Mouse (Mus musculus) midbrain, embryonic 13.5 days (tissue): ENCODE data around the gene Krtdap. TPM values are rescaled to one million over a fixed set of nuclear protein-coding genes. Genes with fewer than 3 reads are reported as not detected.
"Not testable (repeated sequence)": the region's sequence is repeated elsewhere in the genome, so short reads cannot be mapped to it uniquely, and the experiment has no call there.

Experiments used
- ATAC-seq: fragments of 200-750 bp; cut with Nextera tagmentation; 2 replicates; pipeline ENCODE4 v1.8.0; 2017; ENCODE audit warnings: mild to moderate bottlenecking, moderate TSS enrichment, moderate library complexity
- H3K27ac ChIP-seq: fragments of 300-500 bp; sonication (generic); 2 replicates; pipeline ENCODE4 v1.5.1; 2015; ENCODE audit warnings: inconsistent platforms, mild to moderate bottlenecking, moderate library complexity
- H3K27me3 ChIP-seq: fragments of 300-500 bp; sonication (generic); 2 replicates; pipeline ENCODE4 v1.6.1; 2015; ENCODE audit warnings: mild to moderate bottlenecking, inconsistent platforms
- H3K36me3 ChIP-seq: fragments of 300-500 bp; sonication (generic); 2 replicates; pipeline ENCODE4 v1.6.1; 2015; ENCODE audit warnings: mild to moderate bottlenecking, inconsistent platforms
- H3K4me1 ChIP-seq: fragments of 300-500 bp; sonication (generic); replicated peaks from 2 replicates; pipeline ENCODE4 v1.6.1; 2015; ENCODE audit warnings: inconsistent platforms
- H3K4me2 ChIP-seq: fragments of 300-500 bp; sonication (generic); replicated peaks from 2 replicates; pipeline ENCODE4 v1.6.1; 2015; ENCODE audit warnings: moderate library complexity, mild to moderate bottlenecking, inconsistent platforms
- H3K4me3 ChIP-seq: fragments of 300-500 bp; sonication (generic); replicated peaks from 2 replicates; pipeline ENCODE4 v1.5.1; 2015; ENCODE audit warnings: mild to moderate bottlenecking, inconsistent platforms
- H3K9ac ChIP-seq: fragments of 300-500 bp; sonication (generic); replicated peaks from 2 replicates; pipeline ENCODE4 v1.6.1; 2015; ENCODE audit warnings: mild to moderate bottlenecking, inconsistent platforms
- H3K9me3 ChIP-seq: fragments of 300-500 bp; sonication (generic); 2 replicates; pipeline ENCODE4 v1.6.1; 2016; ENCODE audit warnings: mild to moderate bottlenecking, inconsistent platforms
- WGBS: fragments of 180-500 bp; shearing (Covaris S2); methylation state at CpG from one replicate; pipeline ENCODE4 v1.1.7; 2015; 5-methylcytosine and 5-hydroxymethylcytosine counted together
- polyA plus RNA-seq: library from polyadenylated mRNA; unstranded; fragments of >200 nt; fragmentation: Nextera tagmentation; extraction: Ambion mirVana; gene quantifications from 2 replicates; pipeline ENCODE4 v1.2.1, GENCODE M21; 2015

Krtdap gene
- polyA plus RNA-seq: not detected in 2 replicates

DNA sequence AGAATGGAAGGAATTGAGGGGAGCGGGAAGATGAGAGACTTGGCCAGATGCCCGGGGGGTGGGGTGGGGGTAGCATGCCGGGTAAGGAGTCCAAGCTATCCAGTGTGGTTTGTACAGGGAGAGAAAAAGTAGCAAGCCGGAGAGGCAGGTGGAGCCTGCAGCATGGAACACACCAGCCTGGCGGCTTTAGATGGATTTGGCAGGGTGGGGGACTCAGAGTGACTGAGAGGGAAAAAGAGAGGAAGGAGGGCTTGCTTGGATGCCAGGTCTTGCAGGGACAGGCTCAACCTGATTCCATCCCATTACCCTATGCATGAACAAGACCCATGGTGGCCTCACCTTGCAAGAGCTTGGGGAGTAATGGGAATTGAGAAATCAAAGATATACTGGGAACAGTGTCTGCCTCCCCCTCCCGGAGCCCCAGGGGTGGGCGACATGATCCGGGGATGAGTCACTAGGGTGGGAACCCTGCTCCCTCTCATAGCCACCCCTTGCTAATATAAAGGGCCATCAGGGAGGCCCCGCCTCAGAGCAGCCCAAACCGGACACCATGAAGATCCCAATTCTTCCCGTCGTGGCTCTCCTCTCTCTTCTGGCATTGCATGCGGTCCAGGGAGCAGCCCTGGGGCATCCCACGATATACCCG, at the start of gene Krtdap:
TSS of gene Krtdap (plus strand) at position 520 of the 646 bp plus-strand sequence.
- Histone ChIP-seq H3K4me3 (no peak within 1 kb of the TSS), H3K4me1 (peaks cover 7% of the 10 kb centered on the region), H3K9ac (no peak within 1 kb of the TSS), H3K36me3 (no peaks in the 10 kb centered on the region), H3K4me2 (no peak within 1 kb of the TSS), H3K9me3 (no peaks in the 10 kb centered on the region), H3K27ac (no peak within 1 kb of the TSS), H3K27me3 (no peaks in the 10 kb centered on the region)
- 42% methylated on average over 15 of the region's 15 CpGs for WGBS
- no peak for ATAC-seq

GRCm38 (mm10) chr7:30742570-30742969, 45.1 kb upstream of the Krtdap start:
- H3K27me3 ChIP-seq, H3K4me3 ChIP-seq, H3K4me2 ChIP-seq, H3K9me3 ChIP-seq, H3K9ac ChIP-seq, H3K27ac ChIP-seq, H3K4me1 ChIP-seq: not testable (repeated sequence)
- ATAC-seq: 0 out of 2 replicates have a peak, but pooled peaks have one; percentile 6
- peaks cover 27% of the 10 kb centered on the region for H3K36me3 ChIP-seq
- 97% methylated on average over 2 of the region's 2 CpGs for WGBS

DNA sequence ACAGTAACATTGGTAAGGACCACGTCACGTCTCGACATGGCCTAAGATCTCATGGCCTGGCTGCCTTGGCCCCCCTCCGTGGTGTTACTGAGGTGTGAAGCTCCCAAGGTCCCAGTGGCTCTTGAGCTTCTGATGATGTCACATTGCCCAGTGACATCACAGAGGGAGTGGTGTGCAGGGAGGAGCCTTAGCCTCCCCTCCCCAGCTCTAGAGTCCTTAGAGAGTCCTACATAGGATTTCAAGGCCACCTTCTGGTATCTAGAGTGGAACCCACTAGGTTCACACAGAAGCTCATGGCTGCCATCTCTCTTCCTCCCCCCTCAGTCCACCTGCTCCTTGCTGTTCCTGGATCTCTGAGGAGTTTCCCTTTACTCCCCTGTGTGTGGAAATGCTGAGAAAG, 44.1 kb upstream of the Krtdap start, which contains the start of gene Gapdhs:
TSS of gene Gapdhs (minus strand) at position 65 of the 400 bp plus-strand sequence.
- H3K9ac ChIP-seq, H3K27me3 ChIP-seq, H3K4me1 ChIP-seq, H3K4me3 ChIP-seq, ATAC-seq, H3K4me2 ChIP-seq, H3K27ac ChIP-seq, H3K9me3 ChIP-seq: not testable (repeated sequence)
- H3K36me3 ChIP-seq: peaks cover 21% of the 10 kb centered on the region
- WGBS: 100% methylated on average over 1 of the region's 4 CpGs

GRCm38 (mm10) chr7:30744022-30744598, 43.6 kb upstream of the Krtdap start:
- no peak for ATAC-seq
- Histone ChIP-seq H3K4me2 (no peak overlapping the region), H3K4me1 (no peaks in the 10 kb centered on the region), H3K4me3 (no peak overlapping the region), H3K9me3 (no peaks in the 10 kb centered on the region), H3K9ac (no peak overlapping the region), H3K36me3 (peaks cover 21% of the 10 kb centered on the region), H3K27ac (no peak overlapping the region), H3K27me3 (no peaks in the 10 kb centered on the region)
- 55% methylated on average over 4 of the region's 4 CpGs for WGBS

DNA sequence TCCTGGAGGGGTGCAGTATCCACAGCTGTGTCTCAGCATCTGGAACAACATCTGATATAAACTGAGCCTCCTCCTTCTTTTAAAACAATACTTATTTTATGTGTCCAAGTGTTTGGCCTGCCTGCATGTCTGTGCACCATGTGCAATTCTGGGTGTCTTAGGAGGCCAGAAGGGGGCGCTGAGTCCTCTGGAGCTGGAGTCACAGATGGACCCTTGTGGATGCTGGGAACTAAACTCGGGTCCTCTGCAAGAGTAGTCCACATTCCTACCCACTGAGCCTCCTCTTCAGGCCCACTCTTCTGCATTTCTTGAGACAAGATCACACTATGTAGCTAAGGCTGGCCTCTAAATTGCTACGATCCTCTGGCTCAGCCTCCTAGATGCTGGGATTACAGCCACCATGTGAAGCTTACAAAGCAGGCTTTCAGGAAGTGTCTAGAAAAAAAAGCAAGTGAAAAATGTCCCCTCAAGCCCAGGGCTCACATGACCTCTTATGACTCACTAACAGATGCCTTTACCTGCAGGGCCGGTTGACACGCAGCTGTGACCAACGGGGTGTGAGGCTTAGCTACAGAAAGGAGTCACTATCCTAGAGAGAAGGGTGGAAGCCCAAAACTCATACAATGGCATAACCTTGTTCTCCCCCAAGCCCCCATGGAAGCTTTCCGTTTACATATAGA, 40.0 kb upstream of the Krtdap start:
- H3K9ac ChIP-seq: no peak overlapping the region
- peaks cover 8% of the 10 kb centered on the region for H3K36me3 ChIP-seq
- H3K27ac ChIP-seq: no peak overlapping the region
- no peak overlapping the region for H3K4me3 ChIP-seq
- no peak overlapping the region for H3K4me2 ChIP-seq
- H3K27me3 ChIP-seq: no peaks in the 10 kb centered on the region
- H3K9me3 ChIP-seq: no peaks in the 10 kb centered on the region
- 87% methylated on average over 7 of the region's 7 CpGs for WGBS
- ATAC-seq: no peak
- no peaks in the 10 kb centered on the region for H3K4me1 ChIP-seq

GRCm38 (mm10) chr7:30749824-30750606, 37.7 kb upstream of the Krtdap start:
- Histone ChIP-seq H3K4me2 (no peak overlapping the region), H3K36me3 (peaks cover 20% of the 10 kb centered on the region), H3K9me3 (peaks cover 9% of the 10 kb centered on the region), H3K4me1 (no peaks in the 10 kb centered on the region), H3K9ac (no peak overlapping the region), H3K4me3 (no peak overlapping the region), H3K27me3 (no peaks in the 10 kb centered on the region), H3K27ac (no peak overlapping the region)
- WGBS: 90% methylated on average over 13 of the region's 13 CpGs
- no peak for ATAC-seq

DNA sequence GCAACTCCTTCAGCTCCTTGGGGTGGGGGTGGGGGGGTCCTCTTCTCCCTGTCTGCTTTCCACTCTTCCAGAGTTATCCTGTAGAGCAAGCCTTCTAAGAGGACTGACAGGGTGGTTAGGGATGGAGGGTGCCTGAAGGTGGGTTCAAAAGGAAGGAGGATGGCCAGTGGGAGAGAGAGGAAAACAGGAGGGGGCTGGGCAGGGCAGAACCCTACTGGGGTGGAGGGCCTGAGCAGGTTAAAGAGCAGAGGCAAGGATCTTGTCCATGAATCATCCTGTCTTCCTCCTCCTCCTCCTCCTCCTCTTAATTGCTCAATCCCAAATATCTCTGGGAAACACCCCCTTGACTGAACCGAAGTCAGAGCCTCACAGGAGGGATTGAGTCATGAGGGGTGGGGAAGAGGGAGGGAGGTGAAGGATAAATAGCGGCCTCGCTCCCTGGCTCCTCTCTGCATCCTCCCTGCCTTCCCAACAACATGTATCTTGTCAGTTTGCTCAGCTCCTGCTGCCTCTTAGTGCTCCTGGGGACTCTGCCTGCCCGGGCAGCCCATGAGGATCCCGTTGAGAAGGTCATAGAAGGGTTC, 36.5 kb upstream of the Krtdap start, which contains the start of gene Sbsn:
TSS of gene Sbsn (plus strand) at position 386 of the 584 bp plus-strand sequence.
- no peak for ATAC-seq
- Histone ChIP-seq H3K36me3 (peaks cover 31% of the 10 kb centered on the region), H3K4me3 (no peak within 1 kb of the TSS), H3K27ac (no peak within 1 kb of the TSS), H3K4me2 (no peak within 1 kb of the TSS), H3K4me1 (no peaks in the 10 kb centered on the region), H3K9me3 (peaks cover 9% of the 10 kb centered on the region), H3K9ac (no peak within 1 kb of the TSS), H3K27me3 (no peaks in the 10 kb centered on the region)
- WGBS: 69% methylated on average over 5 of the region's 5 CpGs

DNA sequence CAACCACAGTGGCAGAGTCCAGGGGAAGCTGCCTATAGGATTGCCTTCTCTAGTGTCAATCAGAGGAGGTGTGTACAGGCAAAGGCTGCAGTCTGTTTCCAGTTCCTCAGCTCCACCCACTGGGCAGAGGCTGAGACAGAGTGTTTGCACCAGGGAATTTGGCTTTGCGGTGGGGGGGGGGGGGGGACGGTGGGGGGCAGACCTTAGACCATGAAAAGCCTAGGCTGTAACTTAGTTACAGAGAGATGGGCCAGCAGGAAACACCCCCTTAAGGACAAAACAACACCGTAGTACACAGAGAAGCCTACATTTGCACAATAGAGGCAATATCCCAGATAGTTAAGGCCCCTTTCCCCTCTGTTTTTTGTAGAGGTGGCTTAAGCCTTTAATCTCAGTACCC, 30.7 kb upstream of the Krtdap start:
- Histone ChIP-seq H3K4me1 (no peaks in the 10 kb centered on the region), H3K9ac (no peak overlapping the region), H3K36me3 (peaks cover 32% of the 10 kb centered on the region), H3K27ac (no peak overlapping the region), H3K9me3 (peaks cover 9% of the 10 kb centered on the region), H3K4me2 (no peak overlapping the region), H3K4me3 (no peak overlapping the region), H3K27me3 (no peaks in the 10 kb centered on the region)
- 64% methylated on average over 3 of the region's 3 CpGs for WGBS
- ATAC-seq: no peak

DNA sequence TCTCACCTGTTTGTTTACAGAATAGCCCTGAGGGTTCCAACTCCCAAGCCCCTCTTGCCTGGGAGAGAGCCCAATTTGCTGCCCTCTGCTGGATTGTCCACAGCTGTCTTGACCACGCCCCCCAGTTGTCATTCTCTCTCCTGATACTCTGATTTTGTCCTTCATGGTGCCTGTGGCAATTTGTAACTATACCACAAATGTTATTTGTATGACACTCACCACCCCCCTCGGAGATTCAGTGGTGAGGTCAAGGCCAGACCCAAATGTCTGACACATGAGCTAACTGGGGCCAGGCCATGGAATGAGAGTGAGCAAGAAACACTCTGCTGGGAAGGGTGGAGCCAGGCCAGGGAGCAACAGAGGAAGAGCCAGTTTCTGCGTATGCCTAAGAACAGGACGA, 28.8 kb upstream of the Krtdap start:
- WGBS: 40% methylated on average over 4 of the region's 4 CpGs
- Histone ChIP-seq H3K36me3 (peaks cover 31% of the 10 kb centered on the region), H3K27me3 (0 out of 2 replicates have a peak, but pooled peaks cover 1% of the 10 kb centered on the region), H3K4me2 (no peak overlapping the region), H3K9me3 (peaks cover 9% of the 10 kb centered on the region), H3K4me1 (no peaks in the 10 kb centered on the region), H3K9ac (no peak overlapping the region), H3K27ac (no peak overlapping the region), H3K4me3 (no peak overlapping the region)
- ATAC-seq: no peak

DNA sequence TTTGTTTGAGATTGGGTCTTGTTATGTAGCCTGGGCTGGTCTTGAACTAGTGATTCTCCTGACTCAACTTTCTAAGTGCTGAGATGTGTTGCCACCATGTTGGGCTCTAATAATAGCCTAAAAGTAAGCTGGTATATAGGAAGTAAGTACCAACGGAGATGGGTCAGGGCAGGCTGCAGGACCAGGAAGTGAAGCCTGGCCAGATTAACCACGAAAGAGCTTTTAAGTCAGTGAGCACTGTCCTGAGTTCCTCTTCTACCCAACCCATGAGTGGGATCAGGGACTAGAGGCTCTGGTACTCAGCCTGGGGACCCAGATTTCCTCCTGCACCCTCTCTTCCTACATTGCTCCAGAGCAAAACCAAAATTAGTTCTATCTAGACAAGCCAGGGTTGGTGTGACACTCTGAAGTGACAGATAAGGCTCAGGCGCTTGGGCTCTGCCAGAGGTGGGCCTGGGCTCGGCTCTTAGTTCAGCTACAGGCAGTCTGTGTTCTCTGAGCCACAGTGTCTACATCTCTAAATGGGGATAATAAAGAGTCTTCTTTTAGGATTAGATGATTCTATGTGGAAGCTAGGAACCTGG, 25.8 kb upstream of the Krtdap start:
- 76% methylated on average over 4 of the region's 4 CpGs for WGBS
- no peak overlapping the region for H3K4me2 ChIP-seq
- 0 out of 2 replicates have a peak, but pooled peaks cover 3% of the 10 kb centered on the region for H3K27me3 ChIP-seq
- H3K36me3 ChIP-seq: peaks cover under 1% of the 10 kb centered on the region
- H3K9me3 ChIP-seq: no peaks in the 10 kb centered on the region
- ATAC-seq: no peak
- no peaks in the 10 kb centered on the region for H3K4me1 ChIP-seq
- H3K27ac ChIP-seq: no peak overlapping the region
- H3K4me3 ChIP-seq: no peak overlapping the region
- H3K9ac ChIP-seq: no peak overlapping the region

DNA sequence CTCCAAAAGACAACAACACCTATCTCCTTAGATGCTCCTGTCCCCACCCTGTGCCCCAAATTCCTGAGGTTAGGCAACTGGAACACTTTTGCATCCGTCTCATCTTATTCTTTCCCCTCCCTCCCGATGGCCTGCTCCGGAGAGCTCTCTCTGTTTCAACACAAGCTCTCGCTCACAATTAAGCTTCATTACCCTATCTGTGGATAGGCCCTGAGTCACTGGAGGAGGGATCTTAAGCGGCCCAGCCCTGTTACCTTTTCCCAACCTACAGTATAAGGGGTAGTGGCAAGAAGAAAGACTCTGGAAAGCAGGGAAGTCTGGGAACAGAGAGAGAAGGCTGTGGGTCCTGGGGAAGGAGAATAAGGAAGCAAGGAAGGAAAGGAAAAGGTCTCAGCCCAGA, 24.2 kb upstream of the Krtdap start, which contains the start of gene Dmkn:
TSS of gene Dmkn (plus strand) at position 301 of the 400 bp plus-strand sequence.
- no peak within 1 kb of the TSS for H3K4me2 ChIP-seq
- 0 out of 2 replicates have a peak, but pooled peaks cover 3% of the 10 kb centered on the region for H3K27me3 ChIP-seq
- H3K9me3 ChIP-seq: no peaks in the 10 kb centered on the region
- WGBS: 43% methylated on average over 5 of the region's 5 CpGs
- H3K36me3 ChIP-seq: no peaks in the 10 kb centered on the region
- ATAC-seq: no peak
- H3K27ac ChIP-seq: no peak within 1 kb of the TSS
- no peak within 1 kb of the TSS for H3K9ac ChIP-seq
- H3K4me1 ChIP-seq: no peaks in the 10 kb centered on the region
- no peak within 1 kb of the TSS for H3K4me3 ChIP-seq
